Mouse (Mus musculus) hindbrain, embryonic 15.5 days (tissue): ENCODE measurements around the gene Qrfp. TPM values are rescaled to one million over a fixed set of nuclear protein-coding genes. Genes with fewer than 3 reads are reported as not detected.
A peak's percentile ranks its signal among the peaks of the same experiment; 100 is the strongest.

Experiments used
- ATAC-seq: fragments of 200-750 bp; cut with Nextera tagmentation; 2 replicates; pipeline ENCODE4 v1.8.0; 2017; ENCODE audit warnings: low read depth, moderate number of reproducible peaks, moderate TSS enrichment; ENCODE audit not compliant: low FRiP score
- H3K27ac ChIP-seq: fragments of 300-500 bp; sonication (generic); replicated peaks from 2 replicates; pipeline ENCODE4 v1.5.1; 2015; ENCODE audit warnings: mild to moderate bottlenecking, inconsistent platforms
- H3K27me3 ChIP-seq: fragments of 300-500 bp; sonication (generic); 2 replicates; pipeline ENCODE4 v1.6.1; 2015; ENCODE audit warnings: control low read depth, inconsistent platforms
- H3K36me3 ChIP-seq: fragments of 300-500 bp; sonication (generic); 2 replicates; pipeline ENCODE4 v1.6.1; 2015; ENCODE audit warnings: control low read depth, inconsistent platforms
- H3K4me1 ChIP-seq: fragments of 300-500 bp; sonication (generic); replicated peaks from 2 replicates; pipeline ENCODE4 v1.6.1; 2015; ENCODE audit warnings: control low read depth, inconsistent platforms
- H3K4me2 ChIP-seq: fragments of 300-500 bp; sonication (generic); 2 replicates; pipeline ENCODE4 v1.6.1; 2015; ENCODE audit warnings: moderate library complexity, mild to moderate bottlenecking, inconsistent platforms
- H3K4me3 ChIP-seq: fragments of 300-500 bp; sonication (generic); 2 replicates; pipeline ENCODE4 v1.5.1; 2015; ENCODE audit warnings: mild to moderate bottlenecking, inconsistent platforms
- H3K9ac ChIP-seq: fragments of 300-500 bp; sonication (generic); 2 replicates; pipeline ENCODE4 v1.6.1; 2015; ENCODE audit warnings: inconsistent platforms
- H3K9me3 ChIP-seq: fragments of 300-500 bp; sonication (generic); 2 replicates; pipeline ENCODE4 v1.6.1; 2016; ENCODE audit warnings: control low read depth, inconsistent platforms
- WGBS: fragments of 180-500 bp; shearing (Covaris S2); methylation state at CpG from one replicate; pipeline ENCODE4 v1.1.7; 2015; 5-methylcytosine and 5-hydroxymethylcytosine counted together
- polyA plus RNA-seq: library from polyadenylated mRNA; unstranded; fragments of >200 nt; fragmentation: Nextera tagmentation; extraction: Ambion mirVana; gene quantifications from 2 replicates; pipeline ENCODE4 v1.2.1, GENCODE M21; 2015

Qrfp gene
- polyA plus RNA-seq, 1 experiment from 2014 or later = not detected

- no peak for ATAC-seq
- WGBS = 85% methylated on average over 14 of the region's 14 CpGs
Observed at GRCm38 (mm10) chr2:31811086-31811958, 942 bp upstream of the Qrfp start.

GRCm38 (mm10) chr2:31809358-31809740 lies 1.0 kb downstream of the Qrfp start:
- no peaks in the 10 kb centered on the region for H3K36me3 ChIP-seq
- no peak overlapping the region for H3K27ac ChIP-seq
- no peak for ATAC-seq
- no peaks in the 10 kb centered on the region for H3K27me3 ChIP-seq
- H3K9ac ChIP-seq = no peak overlapping the region
- H3K4me1 ChIP-seq = peaks cover 56% of the 10 kb centered on the region
- no peaks in the 10 kb centered on the region for H3K9me3 ChIP-seq
- no peak overlapping the region for H3K4me3 ChIP-seq
- H3K4me2 ChIP-seq = no peak overlapping the region
- WGBS = 38% methylated on average over 2 of the region's 2 CpGs

More at GRCm38 (mm10) chr2:31811086-31811958, 942 bp upstream of the Qrfp start:
- peaks cover 44% of the 10 kb centered on the region for H3K4me1 ChIP-seq
- H3K4me2 ChIP-seq = no peak overlapping the region
- H3K36me3 ChIP-seq = no peaks in the 10 kb centered on the region
- H3K27ac ChIP-seq = no peak overlapping the region
- H3K4me3 ChIP-seq = no peak overlapping the region
- H3K9me3 ChIP-seq = no peaks in the 10 kb centered on the region
- H3K9ac ChIP-seq = no peak overlapping the region
- no peaks in the 10 kb centered on the region for H3K27me3 ChIP-seq

- H3K27me3 ChIP-seq = no peaks in the 10 kb centered on the region
- 30% methylated on average over 28 of the region's 28 CpGs for WGBS
- H3K36me3 ChIP-seq = no peaks in the 10 kb centered on the region
- no peak overlapping the region for H3K9ac ChIP-seq
- ATAC-seq = no peak
- H3K27ac ChIP-seq = no peak overlapping the region
- H3K4me3 ChIP-seq = no peak overlapping the region
- H3K4me1 ChIP-seq = peaks cover 56% of the 10 kb centered on the region
- H3K9me3 ChIP-seq = no peaks in the 10 kb centered on the region
- no peak overlapping the region for H3K4me2 ChIP-seq
Observed at GRCm38 (mm10) chr2:31808410-31809357, 1.7 kb downstream of the Qrfp start.

- H3K4me2 ChIP-seq = no peak overlapping the region
- peaks cover 56% of the 10 kb centered on the region for H3K4me1 ChIP-seq
- peak; percentile 58 for ATAC-seq
- no peaks in the 10 kb centered on the region for H3K9me3 ChIP-seq
- 19% methylated on average over 9 of the region's 9 CpGs for WGBS
- no peaks in the 10 kb centered on the region for H3K36me3 ChIP-seq
- H3K4me3 ChIP-seq = no peak overlapping the region
- no peak overlapping the region for H3K9ac ChIP-seq
- peak overlapping the region; percentile 67 for H3K27ac ChIP-seq
- H3K27me3 ChIP-seq = no peaks in the 10 kb centered on the region
Observed at GRCm38 (mm10) chr2:31806639-31807382, 3.6 kb downstream of the Qrfp start.

- 76% methylated on average over 14 of the region's 14 CpGs for WGBS
- no peaks in the 10 kb centered on the region for H3K27me3 ChIP-seq
- peaks cover 23% of the 10 kb centered on the region for H3K36me3 ChIP-seq
- H3K27ac ChIP-seq = no peak overlapping the region
- H3K4me3 ChIP-seq = no peak overlapping the region
- no peak overlapping the region for H3K4me2 ChIP-seq
- ATAC-seq = no peak
- H3K4me1 ChIP-seq = peaks cover 33% of the 10 kb centered on the region
- no peaks in the 10 kb centered on the region for H3K9me3 ChIP-seq
- H3K9ac ChIP-seq = no peak overlapping the region
Observed at GRCm38 (mm10) chr2:31803480-31803879, 6.9 kb downstream of the Qrfp start.

- H3K4me1 ChIP-seq = peaks cover 26% of the 10 kb centered on the region
- no peak for ATAC-seq
- H3K27me3 ChIP-seq = no peaks in the 10 kb centered on the region
- H3K9me3 ChIP-seq = no peaks in the 10 kb centered on the region
- no peak overlapping the region for H3K9ac ChIP-seq
- H3K36me3 ChIP-seq = peaks cover 28% of the 10 kb centered on the region
- H3K4me3 ChIP-seq = no peak overlapping the region
- H3K27ac ChIP-seq = no peak overlapping the region
- WGBS = 91% methylated on average over 8 of the region's 8 CpGs
- no peak overlapping the region for H3K4me2 ChIP-seq
Observed at GRCm38 (mm10) chr2:31802811-31803210, 7.6 kb downstream of the Qrfp start.

- ATAC-seq = no peak
- WGBS = 86% methylated on average over 9 of the region's 9 CpGs
- no peak overlapping the region for H3K4me2 ChIP-seq
- H3K9me3 ChIP-seq = no peaks in the 10 kb centered on the region
- no peaks in the 10 kb centered on the region for H3K27me3 ChIP-seq
- peaks cover 37% of the 10 kb centered on the region for H3K36me3 ChIP-seq
- H3K4me1 ChIP-seq = peaks cover 12% of the 10 kb centered on the region
- H3K4me3 ChIP-seq = no peak overlapping the region
- no peak overlapping the region for H3K9ac ChIP-seq
- no peak overlapping the region for H3K27ac ChIP-seq
Observed at GRCm38 (mm10) chr2:31801416-31801815, 9.0 kb downstream of the Qrfp start.

GRCm38 (mm10) chr2:31796943-31797342 lies 13.4 kb downstream of the Qrfp start:
- H3K4me1 ChIP-seq = no peaks in the 10 kb centered on the region
- no peaks in the 10 kb centered on the region for H3K27me3 ChIP-seq
- no peak overlapping the region for H3K9ac ChIP-seq
- no peak overlapping the region for H3K4me3 ChIP-seq
- no peaks in the 10 kb centered on the region for H3K9me3 ChIP-seq
- H3K36me3 ChIP-seq = peaks cover 60% of the 10 kb centered on the region
- H3K4me2 ChIP-seq = no peak overlapping the region
- H3K27ac ChIP-seq = no peak overlapping the region
- WGBS = 91% methylated on average over 3 of the region's 3 CpGs
- no peak for ATAC-seq

- Histone ChIP-seq H3K9me3 (no peaks in the 10 kb centered on the region), H3K36me3 (peaks cover 38% of the 10 kb centered on the region), H3K4me3 (no peak overlapping the region), H3K27me3 (no peaks in the 10 kb centered on the region), H3K9ac (no peak overlapping the region), H3K4me1 (no peaks in the 10 kb centered on the region), H3K27ac (no peak overlapping the region), H3K4me2 (no peak overlapping the region)
- ATAC-seq = no peak
- 79% methylated on average over 6 of the region's 6 CpGs for WGBS
Observed at GRCm38 (mm10) chr2:31792611-31793010, 17.8 kb downstream of the Qrfp start.

GRCm38 (mm10) chr2:31791260-31791659 lies 19.1 kb downstream of the Qrfp start:
- peaks cover 29% of the 10 kb centered on the region for H3K36me3 ChIP-seq
- H3K27ac ChIP-seq = no peak overlapping the region
- H3K4me2 ChIP-seq = no peak overlapping the region
- ATAC-seq = no peak
- no peak overlapping the region for H3K4me3 ChIP-seq
- 0 out of 2 replicates have a peak, but pooled peaks cover 3% of the 10 kb centered on the region for H3K4me1 ChIP-seq
- H3K9me3 ChIP-seq = no peaks in the 10 kb centered on the region
- H3K9ac ChIP-seq = no peak overlapping the region
- 78% methylated on average over 8 of the region's 8 CpGs for WGBS
- H3K27me3 ChIP-seq = no peaks in the 10 kb centered on the region

- no peak overlapping the region for H3K27ac ChIP-seq
- H3K4me1 ChIP-seq = 0 out of 2 replicates have a peak, but pooled peaks cover 3% of the 10 kb centered on the region
- no peak overlapping the region for H3K4me3 ChIP-seq
- WGBS = 81% methylated on average over 13 of the region's 13 CpGs
- H3K27me3 ChIP-seq = no peaks in the 10 kb centered on the region
- H3K4me2 ChIP-seq = no peak overlapping the region
- H3K9ac ChIP-seq = no peak overlapping the region
- no peaks in the 10 kb centered on the region for H3K9me3 ChIP-seq
- no peak for ATAC-seq
- H3K36me3 ChIP-seq = peaks cover 26% of the 10 kb centered on the region
Observed at GRCm38 (mm10) chr2:31790728-31791251, 19.6 kb downstream of the Qrfp start.
